Mouse (Mus musculus) hindbrain, embryonic 11.5 days (tissue): ENCODE measurements around the gene C2. TPM values are rescaled to one million over a fixed set of nuclear protein-coding genes. Genes with fewer than 3 reads are reported as not detected.

Experiments
- ATAC-seq: fragments of 200-750 bp; cut with Nextera tagmentation; 2 replicates; pipeline ENCODE4 v1.8.0; 2017; ENCODE audit warnings: mild to moderate bottlenecking, moderate TSS enrichment, moderate library complexity; ENCODE audit not compliant: low FRiP score
- DNase-seq: peaks from one replicate; pipeline ENCODE4 v3.0.0-alpha.2; 2015; ENCODE audit warnings: low spot score
- H3K27ac ChIP-seq: fragments of 300-500 bp; sonication (generic); 2 replicates; pipeline ENCODE4 v1.5.1; 2014; ENCODE audit warnings: mild to moderate bottlenecking, low read depth, low read length
- H3K27me3 ChIP-seq: fragments of 300-500 bp; sonication (generic); 2 replicates; pipeline ENCODE4 v1.6.1; 2014; ENCODE audit warnings: mild to moderate bottlenecking, low read length, moderate library complexity, mixed read lengths; ENCODE audit not compliant: control insufficient read depth, insufficient read depth
- H3K36me3 ChIP-seq: fragments of 300-500 bp; sonication (generic); 2 replicates; pipeline ENCODE4 v1.6.1; 2014; ENCODE audit warnings: mild to moderate bottlenecking, low read length, moderate library complexity, mixed read lengths; ENCODE audit not compliant: control insufficient read depth, insufficient read depth
- H3K4me1 ChIP-seq: fragments of 300-500 bp; sonication (generic); replicated peaks from 2 replicates; pipeline ENCODE4 v1.6.1; 2014; ENCODE audit warnings: low read length, mixed read lengths; ENCODE audit not compliant: control insufficient read depth, insufficient read depth
- H3K4me2 ChIP-seq: fragments of 300-500 bp; sonication (generic); replicated peaks from 2 replicates; pipeline ENCODE4 v1.6.1; 2014; ENCODE audit warnings: mild to moderate bottlenecking, low read depth, low read length
- H3K4me3 ChIP-seq: fragments of 300-500 bp; sonication (generic); 2 replicates; pipeline ENCODE4 v1.5.1; 2014; ENCODE audit warnings: low read depth, low read length
- H3K9ac ChIP-seq: fragments of 300-500 bp; sonication (generic); 2 replicates; pipeline ENCODE4 v1.6.1; 2014; ENCODE audit warnings: low read depth, low read length
- H3K9me3 ChIP-seq: fragments of 300-500 bp; sonication (generic); 2 replicates; pipeline ENCODE4 v1.6.1; 2016; ENCODE audit warnings: low read length; ENCODE audit not compliant: control insufficient read depth
- WGBS: fragments of 180-500 bp; shearing (Covaris S2); extraction: QIAGEN DNeasy Blood & Tissue Kit; methylation state at CpG from one replicate; pipeline ENCODE4 v1.1.7; 2014; 5-methylcytosine and 5-hydroxymethylcytosine counted together
- polyA plus RNA-seq: library from polyadenylated mRNA; unstranded; fragments of >200 nt; fragmentation: Nextera tagmentation; extraction: Ambion mirVana; gene quantifications from 2 replicates; pipeline ENCODE4 v1.2.1, GENCODE M21; 2014

C2 gene
- polyA plus RNA-seq, 1 experiment from 2014 or later = 1.2 TPM

DNA sequence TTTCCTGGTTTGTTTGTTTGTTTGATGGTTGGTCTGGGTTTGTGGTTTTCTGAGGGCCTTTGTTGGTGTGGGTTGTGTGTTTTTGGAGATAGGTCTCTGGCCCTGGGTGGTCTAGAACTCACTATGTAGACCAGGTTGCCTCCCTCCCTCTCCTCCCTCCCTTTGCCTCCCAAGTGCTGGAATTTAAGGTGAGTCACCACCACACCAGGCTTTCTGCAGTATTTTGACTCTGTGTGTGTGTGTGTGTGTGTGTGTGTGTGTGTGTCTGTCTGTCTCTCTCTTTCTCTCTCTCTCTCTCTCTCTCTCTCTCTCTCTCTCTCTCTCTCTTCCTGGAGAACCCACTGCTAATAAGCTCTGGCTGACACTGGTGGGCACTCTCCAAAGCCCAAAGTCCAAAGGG lies 16.9 kb downstream of the C2 start:
- ATAC-seq (no peak), DNase-seq (no peak)
- Histone ChIP-seq H3K27ac (no peak overlapping the region), H3K4me1 (no peaks in the 10 kb centered on the region), H3K27me3 (0 out of 2 replicates have a peak, but pooled peaks cover 2% of the 10 kb centered on the region), H3K9ac (no peak overlapping the region), H3K36me3 (no peaks in the 10 kb centered on the region), H3K9me3 (no peaks in the 10 kb centered on the region), H3K4me3 (no peak overlapping the region), H3K4me2 (no peak overlapping the region)

DNA sequence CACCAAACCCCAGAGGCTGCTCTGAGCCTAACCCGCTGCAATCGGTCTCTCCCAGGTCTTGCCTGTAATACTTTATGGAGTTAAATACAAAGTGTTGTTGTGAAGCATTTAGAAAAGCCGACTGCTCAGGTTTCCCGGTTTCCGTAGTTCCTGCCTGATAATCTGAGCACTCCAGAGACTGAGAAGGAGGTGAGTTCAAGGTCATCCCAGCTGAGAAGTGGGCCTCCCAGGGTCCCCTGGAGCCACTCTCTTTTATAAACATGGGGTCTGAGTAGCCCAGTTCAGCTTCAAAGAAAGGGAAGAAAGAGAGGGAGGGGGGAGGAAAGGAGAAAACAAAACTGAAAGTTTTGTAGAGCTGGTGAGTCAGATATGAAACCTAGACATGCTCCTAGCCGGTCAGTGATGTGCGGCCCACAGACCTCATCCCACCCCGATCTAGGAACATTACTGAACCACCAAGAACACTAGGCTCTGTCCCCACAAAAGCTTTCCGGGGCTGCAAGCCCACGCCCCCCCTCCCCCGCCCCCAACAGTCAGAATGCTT lies 18.7 kb downstream of the C2 start, which contains the start of gene Zbtb12:
TSS of gene Zbtb12 (plus strand) at position 148 of the 544 bp plus-strand sequence.
- 0 out of 2 replicates have a peak, but pooled peaks cover 2% of the 10 kb centered on the region for H3K27me3 ChIP-seq
- no peaks in the 10 kb centered on the region for H3K36me3 ChIP-seq

DNA sequence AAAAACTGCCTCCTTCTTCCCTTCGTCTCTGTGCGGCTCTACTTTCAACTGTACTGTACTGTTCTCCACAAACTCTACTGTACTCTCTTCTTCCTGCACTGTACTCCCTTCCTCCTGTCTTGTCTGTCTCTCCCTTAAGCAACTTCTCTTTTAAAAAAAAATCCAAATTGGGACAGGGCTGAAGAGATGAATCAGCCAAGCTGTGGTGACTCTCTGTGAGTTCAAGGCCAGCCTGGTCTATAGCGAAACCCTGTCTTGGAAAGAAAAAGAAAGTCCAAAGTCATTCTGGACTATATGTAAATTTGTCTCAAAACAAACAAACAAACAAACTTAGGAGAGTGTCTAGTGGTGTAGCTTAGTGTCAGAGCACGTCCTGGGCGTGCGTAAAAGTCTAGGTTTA lies 23.7 kb downstream of the C2 start:
- 92% methylated on average over 6 of the region's 6 CpGs for WGBS

More for the DNA sequence above, 18.7 kb downstream of the C2 start, which contains the start of gene Zbtb12:
- DNase-seq = no peak
- Histone ChIP-seq H3K9me3 (no peaks in the 10 kb centered on the region), H3K9ac (no peak within 1 kb of the TSS), H3K4me2 (no peak within 1 kb of the TSS), H3K27ac (no peak within 1 kb of the TSS), H3K4me1 (no peaks in the 10 kb centered on the region), H3K4me3 (no peak within 1 kb of the TSS)
- WGBS = 66% methylated on average over 11 of the region's 11 CpGs
- no peak for ATAC-seq

DNA sequence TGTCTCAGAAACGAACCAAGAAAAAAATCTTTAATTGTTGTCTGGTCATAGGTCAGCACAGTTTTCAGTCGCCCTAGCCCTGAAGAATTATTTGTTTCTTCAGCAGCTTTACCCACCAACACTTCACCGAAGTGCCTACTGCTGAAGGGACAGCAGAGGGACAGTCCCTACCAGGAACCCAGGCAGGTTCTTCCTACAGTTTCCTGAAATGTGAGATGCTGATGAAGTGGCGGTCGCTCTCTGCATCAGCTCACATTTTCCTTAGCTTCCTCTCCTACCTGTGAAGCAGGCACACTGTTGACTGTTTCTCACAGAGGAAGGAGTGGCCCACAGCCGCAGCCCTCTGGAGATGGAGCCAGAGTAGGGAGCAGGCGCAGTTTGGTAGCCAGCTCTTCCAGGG lies 32.1 kb downstream of the C2 start:
- ATAC-seq = no peak
- DNase-seq = no peak
- WGBS = 68% methylated on average over 7 of the region's 7 CpGs
- H3K27ac ChIP-seq = no peak overlapping the region
- H3K4me2 ChIP-seq = no peak overlapping the region
- no peaks in the 10 kb centered on the region for H3K4me1 ChIP-seq
- no peaks in the 10 kb centered on the region for H3K36me3 ChIP-seq
- H3K9me3 ChIP-seq = no peaks in the 10 kb centered on the region
- H3K4me3 ChIP-seq = no peak overlapping the region
- no peaks in the 10 kb centered on the region for H3K27me3 ChIP-seq
- no peak overlapping the region for H3K9ac ChIP-seq

More for the DNA sequence above, 23.7 kb downstream of the C2 start:
- ATAC-seq (no peak), DNase-seq (no peak)
- Histone ChIP-seq H3K27ac (no peak overlapping the region), H3K4me3 (no peak overlapping the region), H3K4me1 (no peaks in the 10 kb centered on the region), H3K36me3 (no peaks in the 10 kb centered on the region), H3K9ac (no peak overlapping the region), H3K9me3 (no peaks in the 10 kb centered on the region), H3K4me2 (no peak overlapping the region), H3K27me3 (no peaks in the 10 kb centered on the region)

DNA sequence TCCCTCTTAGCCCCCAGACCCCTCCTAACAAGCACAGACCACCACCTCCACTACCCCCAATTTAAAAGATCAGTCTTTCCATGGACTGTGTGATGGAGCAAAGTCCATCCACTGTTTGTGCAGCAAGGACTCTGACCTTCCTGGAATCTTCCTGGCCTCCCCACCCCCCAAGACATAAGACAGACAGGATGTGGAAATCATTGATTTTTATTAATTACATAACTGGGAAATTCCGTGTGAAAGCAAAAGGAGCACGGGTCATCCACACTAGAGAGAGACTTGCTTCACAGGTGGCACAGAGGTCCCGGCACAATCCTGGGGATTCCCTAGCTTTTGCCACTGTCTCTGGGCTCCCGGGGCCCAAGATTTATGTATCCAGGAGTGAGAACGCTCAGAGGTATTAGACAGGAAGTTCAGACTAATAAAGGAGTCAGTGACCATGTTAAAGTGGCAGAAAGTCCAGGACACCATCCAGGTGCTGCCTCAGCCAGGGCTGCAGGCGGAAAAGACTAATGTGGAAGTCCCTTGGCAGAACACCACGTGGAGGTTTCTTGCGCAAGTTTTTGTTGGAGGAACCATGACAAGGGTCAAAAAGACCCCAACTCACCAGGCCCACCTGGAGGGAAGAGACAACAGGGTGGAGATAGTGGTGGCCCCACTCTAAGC lies 35.5 kb downstream of the C2 start, which contains the start of gene Cfb:
TSS of gene Cfb (minus strand) at position 103 of the 666 bp plus-strand sequence.
- no peak for ATAC-seq

DNA sequence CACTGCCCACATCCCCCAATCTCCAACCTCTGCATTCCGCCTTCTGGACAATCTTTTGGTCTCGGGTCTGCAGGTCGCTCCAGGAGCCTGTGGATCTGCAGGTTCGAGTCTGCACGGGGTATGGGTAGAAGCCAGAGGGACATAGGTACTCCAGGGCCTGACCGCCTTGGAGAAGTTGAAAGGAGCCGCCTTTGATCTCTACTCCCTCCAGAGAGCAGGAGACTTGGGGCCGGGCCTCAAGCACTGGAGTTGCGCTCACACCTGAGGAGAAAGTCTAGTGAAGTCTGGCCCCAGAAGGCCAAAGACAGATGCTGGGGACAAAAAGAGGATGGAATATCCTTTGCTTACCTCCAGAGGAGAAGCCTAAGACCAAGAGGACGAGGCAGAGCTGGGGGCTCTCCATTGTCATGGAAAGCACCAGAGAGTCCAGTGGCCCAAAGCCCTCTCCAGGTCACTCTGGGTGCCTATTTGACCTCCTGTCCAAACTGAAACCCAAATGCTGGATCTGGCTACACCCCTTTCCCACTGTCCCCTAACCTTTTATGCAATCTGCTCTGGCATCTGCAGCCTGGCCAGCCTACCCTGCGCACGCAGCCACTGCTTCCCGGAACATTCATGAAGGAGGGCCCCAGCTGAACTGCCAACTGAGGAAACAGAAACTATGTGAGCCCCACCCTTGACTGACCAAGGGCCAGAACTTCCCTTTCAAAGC lies 36.2 kb downstream of the C2 start:
- 74% methylated on average over 13 of the region's 13 CpGs for WGBS
- no peak for DNase-seq

More for the DNA sequence above, 35.5 kb downstream of the C2 start, which contains the start of gene Cfb:
- DNase-seq = no peak
- no peaks in the 10 kb centered on the region for H3K9me3 ChIP-seq
- no peaks in the 10 kb centered on the region for H3K36me3 ChIP-seq
- H3K9ac ChIP-seq = no peak within 1 kb of the TSS
- H3K4me3 ChIP-seq = no peak within 1 kb of the TSS
- 73% methylated on average over 8 of the region's 8 CpGs for WGBS
- no peaks in the 10 kb centered on the region for H3K4me1 ChIP-seq
- no peak within 1 kb of the TSS for H3K27ac ChIP-seq
- H3K4me2 ChIP-seq = no peak within 1 kb of the TSS
- H3K27me3 ChIP-seq = no peaks in the 10 kb centered on the region

DNA sequence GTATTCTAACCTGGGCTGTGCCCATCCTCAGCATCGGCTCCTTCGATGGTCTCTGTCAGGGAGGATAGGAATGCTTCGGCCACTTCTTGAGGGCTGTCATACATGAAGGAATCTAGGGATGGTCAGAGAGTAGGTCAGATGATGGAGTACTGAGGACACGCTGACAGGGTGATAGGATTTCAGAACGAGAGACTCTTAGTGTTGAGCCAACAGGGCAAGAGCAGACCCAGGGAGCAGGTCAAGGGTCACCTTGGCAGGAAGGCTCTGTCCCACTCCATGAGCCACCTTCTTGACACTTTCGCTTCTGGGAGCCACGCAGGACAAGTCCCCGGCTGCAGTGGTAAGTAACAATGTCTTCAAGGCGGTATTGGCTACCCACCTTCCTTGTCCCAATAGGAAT lies 37.6 kb downstream of the C2 start:
- ATAC-seq (no peak), DNase-seq (no peak)
- Histone ChIP-seq H3K9me3 (no peaks in the 10 kb centered on the region), H3K27ac (no peak overlapping the region), H3K4me2 (no peak overlapping the region), H3K9ac (no peak overlapping the region), H3K4me3 (no peak overlapping the region), H3K36me3 (0 out of 2 replicates have a peak, but pooled peaks cover 2% of the 10 kb centered on the region), H3K4me1 (no peaks in the 10 kb centered on the region), H3K27me3 (no peaks in the 10 kb centered on the region)
- WGBS = 91% methylated on average over 9 of the region's 9 CpGs

More for the DNA sequence above, 36.2 kb downstream of the C2 start:
- Histone ChIP-seq H3K27ac (no peak overlapping the region), H3K36me3 (no peaks in the 10 kb centered on the region), H3K4me2 (no peak overlapping the region), H3K9me3 (no peaks in the 10 kb centered on the region), H3K9ac (no peak overlapping the region), H3K27me3 (no peaks in the 10 kb centered on the region), H3K4me3 (no peak overlapping the region), H3K4me1 (no peaks in the 10 kb centered on the region)
- ATAC-seq = no peak

DNA sequence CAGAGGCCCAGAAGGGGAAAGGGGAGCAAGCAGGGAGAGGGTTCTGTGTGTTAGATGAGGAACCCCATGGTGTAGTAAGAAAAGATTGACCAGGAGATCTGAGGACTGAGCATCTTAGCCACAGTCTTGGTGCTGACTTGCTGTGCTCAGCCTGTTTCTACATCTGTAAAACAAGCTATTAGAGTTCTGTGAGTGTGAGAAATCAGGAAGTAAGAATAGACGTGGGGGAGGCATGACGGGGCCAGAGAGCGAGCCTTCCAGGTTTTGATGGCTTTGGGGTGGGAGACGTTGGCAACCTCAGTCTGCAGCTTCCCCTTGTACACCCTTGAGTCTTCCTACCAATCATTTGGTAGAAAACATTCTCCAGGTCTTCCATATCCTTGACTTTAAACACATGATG lies 39.4 kb downstream of the C2 start:
- no peak overlapping the region for H3K4me2 ChIP-seq
- H3K4me1 ChIP-seq = no peaks in the 10 kb centered on the region
- 87% methylated on average over 4 of the region's 4 CpGs for WGBS
- DNase-seq = no peak
- no peak overlapping the region for H3K27ac ChIP-seq
- H3K9ac ChIP-seq = no peak overlapping the region
- H3K36me3 ChIP-seq = 0 out of 2 replicates have a peak, but pooled peaks cover 2% of the 10 kb centered on the region
- no peak overlapping the region for H3K4me3 ChIP-seq
- no peak for ATAC-seq
- no peaks in the 10 kb centered on the region for H3K9me3 ChIP-seq
- no peaks in the 10 kb centered on the region for H3K27me3 ChIP-seq
